Mouse (Mus musculus) spleen, adult 18-20 months (tissue): ENCODE measurements at regions not wholly inside any gene's neighbourhood (a gene's known extent, or its start where the extent isn't known, plus 50 kb on each side); places are given as distances from the start of the nearest gene placed in this dataset.
"Not testable (repeated sequence)": the region's sequence is repeated elsewhere in the genome, so short reads cannot be mapped to it uniquely, and the experiment has no call there.

Experiments used
- DNase-seq, 2 experiments: peaks; one replicate each; pipeline ENCODE4 v3.0.0; 2022; ENCODE audit warnings: mixed read lengths in 2 of 2

DNA sequence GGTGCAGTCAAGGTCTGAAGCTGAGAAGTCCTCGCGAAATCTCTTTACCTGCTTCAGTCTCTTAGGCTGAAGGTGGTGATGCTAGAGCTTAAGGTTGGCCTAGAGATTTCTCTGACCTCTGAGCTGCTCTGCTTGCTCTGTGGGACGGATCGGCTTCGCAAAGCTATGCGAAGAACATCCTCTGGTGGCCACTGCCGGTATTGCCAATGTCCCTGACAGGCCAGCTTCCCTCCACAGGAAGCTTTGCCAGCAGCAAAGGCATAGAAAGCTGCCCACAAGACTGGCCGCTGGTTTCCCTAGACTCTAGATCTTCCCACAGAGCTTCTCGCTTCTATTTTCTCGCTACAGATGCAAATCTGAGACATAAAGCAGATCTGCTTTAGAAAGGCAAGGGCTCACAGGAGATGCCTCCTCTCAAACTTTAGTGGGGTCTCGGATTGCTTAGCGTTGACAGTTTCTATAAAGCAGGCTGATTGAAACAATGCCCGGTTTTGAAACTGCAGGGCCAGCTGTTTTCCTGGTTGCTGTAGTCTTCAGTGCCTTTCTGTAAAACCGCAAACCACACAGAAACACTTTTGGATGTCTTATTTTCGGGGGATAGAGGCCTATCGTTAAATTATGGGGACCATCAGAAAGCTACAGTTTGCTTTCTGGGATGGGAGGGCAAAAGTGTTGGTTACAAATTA is 153.7 kb downstream of the Car8 start:
- peak; percentile 8 to 54 for DNase-seq

DNA sequence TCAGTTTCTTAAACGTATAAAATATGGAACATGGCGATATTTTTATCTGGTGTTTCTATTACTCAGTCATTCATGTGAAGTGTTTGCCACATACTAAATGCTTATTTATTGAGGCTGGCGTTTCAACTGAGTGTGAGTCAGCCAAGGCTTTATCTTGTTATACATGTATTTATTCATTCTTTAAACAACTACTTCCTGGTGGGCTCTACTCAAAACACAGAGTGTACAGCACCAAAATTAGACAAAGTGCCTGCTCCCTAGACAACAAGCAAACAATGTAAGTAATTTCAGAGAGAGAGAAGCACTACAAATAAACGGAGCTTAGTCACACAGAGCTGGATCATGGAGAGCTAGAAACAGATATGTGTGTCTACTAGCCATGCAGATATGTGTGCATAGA is 159.5 kb downstream of the Car8 start:
- no peak for DNase-seq

GRCm38 (mm10) chr4:8072989-8073573 is 165.8 kb downstream of the Car8 start:
- no peak for DNase-seq

DNA sequence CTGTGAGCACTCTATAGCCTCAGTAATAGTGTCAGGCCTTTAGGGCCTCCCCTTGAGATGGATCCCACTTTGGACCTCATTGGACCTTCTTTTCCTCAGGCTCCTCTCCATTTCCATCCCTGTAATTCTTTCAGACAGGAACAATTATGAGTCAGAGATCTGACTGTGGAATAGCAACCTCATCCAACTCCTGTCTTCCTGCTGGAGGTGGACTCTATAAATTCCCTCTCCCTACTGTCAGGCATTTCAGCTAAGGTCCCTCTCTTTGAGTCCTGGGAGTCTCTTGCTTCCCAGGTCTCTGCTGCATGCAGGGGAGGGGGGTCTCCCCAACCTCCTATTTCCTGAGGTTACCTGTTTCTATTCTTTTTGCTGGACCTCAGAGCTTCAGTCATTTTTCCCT is 168.1 kb downstream of the Car8 start:
- not testable (repeated sequence) for DNase-seq

- DNase-seq: no peak
These were observed 170.8 kb downstream of the Car8 start for GRCm38 (mm10) chr4:8068086-8068485.

- DNase-seq: no peak
These were observed 197.1 kb downstream of the Car8 start for GRCm38 (mm10) chr4:8041776-8042175.

DNA sequence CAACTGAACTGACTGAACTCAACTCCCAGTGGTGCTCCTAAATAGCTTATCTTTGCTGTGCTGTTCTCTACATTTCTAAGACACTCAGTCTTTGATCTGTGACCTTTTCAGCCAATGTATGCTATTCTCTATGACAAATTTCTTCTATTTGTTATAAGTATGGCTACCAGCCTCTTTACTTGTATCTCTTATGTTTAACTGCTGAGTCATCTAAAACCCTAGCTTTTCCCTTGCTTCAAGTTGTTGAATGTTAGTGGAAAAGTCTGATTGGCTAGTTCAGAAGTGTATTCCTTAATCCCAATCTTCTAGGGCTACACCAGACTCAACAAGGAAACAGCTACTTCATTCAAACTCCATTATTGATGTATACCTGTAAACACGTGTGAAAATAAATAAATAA is 201.0 kb downstream of the Car8 start:
- no peak for DNase-seq

DNA sequence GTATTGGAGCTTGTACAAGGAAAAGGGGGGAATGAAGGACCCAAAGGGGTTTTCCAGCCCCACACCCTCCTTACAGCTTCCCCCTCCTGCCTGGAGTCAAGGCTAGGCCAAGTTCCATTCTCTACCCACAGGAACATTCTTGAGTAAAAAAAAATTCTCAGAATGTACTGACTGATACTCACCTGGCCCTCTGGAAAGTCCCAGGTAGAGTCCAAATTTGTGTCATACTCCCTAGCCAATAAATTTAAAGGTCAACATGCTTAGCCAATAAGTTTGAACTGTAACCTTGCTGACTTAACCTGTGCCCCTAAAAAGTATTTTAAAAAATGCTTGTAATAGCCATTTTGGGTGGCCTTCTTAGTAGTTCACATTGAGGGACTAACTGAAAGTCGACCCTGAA is 205.4 kb downstream of the Car8 start:
- not testable (repeated sequence) for DNase-seq

- DNase-seq: peak in 1 of 2 experiments; percentile 16
These were observed 233.7 kb downstream of the Car8 start for GRCm38 (mm10) chr4:8005155-8005554.

DNA sequence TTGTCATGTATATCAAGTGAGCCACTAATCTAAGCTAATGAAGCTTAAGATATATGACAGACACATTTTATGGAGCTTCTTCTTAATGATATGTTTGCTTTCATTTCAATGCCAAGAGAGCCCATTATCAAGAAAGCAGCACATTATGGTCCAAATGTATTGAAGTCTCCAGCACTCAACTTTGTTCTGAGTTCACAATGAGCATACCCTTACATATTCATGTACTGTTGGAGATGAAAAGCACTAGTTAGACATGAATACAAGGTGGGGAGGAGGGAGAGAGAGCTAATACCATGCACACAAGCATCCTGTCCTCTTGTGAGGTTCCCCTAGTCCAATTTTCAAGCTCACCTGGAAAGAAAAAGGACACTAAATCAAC is 241.3 kb downstream of the Car8 start:
- no peak for DNase-seq

- DNase-seq: no peak
These were observed 241.8 kb downstream of the Car8 start for GRCm38 (mm10) chr4:7996923-7997574.

GRCm38 (mm10) chr4:7992944-7993343 is 245.9 kb downstream of the Car8 start:
- no peak for DNase-seq

- DNase-seq: no peak
These were observed 251.1 kb downstream of the Car8 start for GRCm38 (mm10) chr4:7987781-7988180.

DNA sequence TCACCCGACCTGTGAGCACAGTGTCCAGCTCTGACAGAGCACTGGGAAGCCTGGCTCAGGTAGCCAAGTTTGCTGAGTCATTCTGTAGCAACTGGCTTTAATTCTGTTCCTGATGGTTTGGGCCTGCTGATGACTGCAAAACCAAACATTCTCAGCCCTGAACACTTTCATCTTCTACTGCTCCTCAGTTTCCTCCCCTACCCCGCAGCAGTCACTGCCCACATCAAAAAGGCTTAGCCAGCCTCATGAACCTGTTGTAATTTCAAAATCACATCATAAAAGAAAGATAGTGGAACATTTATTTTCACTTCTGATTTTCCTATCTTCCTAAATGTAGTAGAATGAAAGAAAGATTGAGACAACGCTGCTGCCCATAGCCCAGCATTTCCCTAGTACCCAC is 251.5 kb downstream of the Car8 start:
- DNase-seq: no peak

GRCm38 (mm10) chr4:7984814-7985213 is 254.0 kb downstream of the Car8 start:
- DNase-seq: no peak

DNA sequence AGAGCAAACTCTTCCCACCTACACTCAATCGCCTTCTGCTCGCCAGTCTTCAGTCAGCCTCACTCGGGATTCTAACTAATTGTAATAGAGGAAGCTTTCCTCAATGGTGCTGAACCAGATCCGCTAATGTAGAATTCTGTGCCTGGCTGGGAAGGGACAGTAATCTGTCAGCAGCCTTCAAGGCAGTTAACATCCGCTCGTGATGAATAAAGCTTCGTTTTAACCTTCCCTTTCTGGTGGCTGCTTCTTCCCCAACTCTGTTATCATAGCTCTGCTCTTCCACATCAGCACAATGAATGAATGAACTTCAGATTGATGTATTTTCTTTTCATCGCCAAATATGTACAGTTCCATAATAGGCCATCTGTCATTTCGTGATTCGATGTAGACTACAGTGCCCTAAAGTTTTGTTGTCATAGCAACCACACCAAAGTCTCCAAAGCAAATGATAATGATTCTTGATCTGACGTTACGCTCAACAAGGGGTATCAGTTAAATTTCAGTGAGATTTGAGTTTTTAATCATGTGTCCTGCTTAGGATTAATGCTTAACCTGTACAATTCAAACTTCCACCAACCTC is 259.0 kb downstream of the Car8 start:
- no peak for DNase-seq

- no peak for DNase-seq
These were observed 261.0 kb downstream of the Car8 start for GRCm38 (mm10) chr4:7977661-7978444.

DNA sequence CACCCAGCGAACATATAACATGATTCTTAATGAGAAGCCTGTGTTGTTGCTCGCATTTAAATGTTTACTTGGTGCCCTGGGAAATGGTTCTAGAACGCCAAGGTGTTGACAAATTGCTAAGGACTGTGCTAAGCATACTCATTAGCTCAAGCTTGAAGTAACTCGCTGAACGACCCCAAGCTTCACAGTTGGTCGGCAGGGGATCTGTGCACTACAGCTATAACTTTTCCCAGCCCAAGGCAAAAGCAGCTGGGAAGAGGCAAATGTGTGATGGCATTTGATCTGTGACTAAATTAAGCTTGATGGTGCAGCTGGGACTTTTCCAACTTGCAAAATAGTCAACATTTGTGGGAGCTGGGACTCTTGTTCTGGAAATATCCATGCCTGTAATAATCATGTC is 268.6 kb downstream of the Car8 start:
- DNase-seq: no peak

DNA sequence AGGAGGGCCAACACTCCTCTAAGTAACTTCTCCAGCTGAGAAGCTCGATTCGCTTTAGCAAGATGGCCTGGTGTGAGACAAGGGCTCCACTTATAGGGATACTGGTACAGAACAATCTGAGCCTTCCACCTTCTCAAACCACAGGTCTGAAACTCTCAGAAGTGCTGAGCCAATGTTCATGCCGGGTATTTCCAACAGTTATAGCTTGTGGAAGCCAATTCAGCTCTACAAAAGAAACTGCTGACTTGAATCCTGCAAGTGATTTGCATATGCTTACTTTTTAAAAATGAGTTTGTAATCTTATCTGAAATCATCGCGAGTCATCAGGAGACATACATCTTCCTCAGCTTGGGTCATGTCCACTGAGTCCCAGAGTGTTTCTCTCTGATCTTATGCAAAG is 273.2 kb downstream of the Car8 start:
- no peak for DNase-seq

- no peak for DNase-seq
These were observed 277.2 kb downstream of the Car8 start for GRCm38 (mm10) chr4:7961521-7962172.

GRCm38 (mm10) chr4:7960335-7960734 is 278.5 kb downstream of the Car8 start:
- no peak for DNase-seq

DNA sequence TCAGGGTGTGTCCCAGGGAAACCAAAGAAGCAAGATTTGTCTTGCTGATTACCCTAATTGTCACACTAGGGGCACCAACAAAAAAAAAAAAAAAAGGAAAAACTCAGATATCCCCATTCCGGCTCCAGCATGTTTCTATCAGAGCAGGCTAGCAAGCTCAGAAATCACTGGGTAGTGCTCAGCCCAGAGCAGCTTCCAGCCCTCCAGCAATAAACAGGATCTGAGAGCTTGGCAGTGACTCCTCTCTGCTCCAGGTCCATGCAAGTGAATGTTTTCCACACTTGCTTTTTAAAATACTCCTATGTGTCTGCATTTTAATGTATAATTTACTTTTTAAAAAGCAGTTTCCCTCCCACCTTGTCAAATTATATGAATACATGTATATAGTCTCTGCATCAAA is 290.8 kb downstream of the Car8 start:
- no peak for DNase-seq

- DNase-seq: no peak
These were observed 317.3 kb downstream of the Car8 start for GRCm38 (mm10) chr4:7921503-7921902.
